Mouse (Mus musculus) kidney, postnatal 25 days (tissue): ENCODE data around the gene Ifit1bl2.
"Not testable (repeated sequence)": the region's sequence is repeated elsewhere in the genome, so short reads cannot be mapped to it uniquely, and the experiment has no call there.

ENCODE experiments used
- DNase-seq, 2 experiments: peaks; one replicate each; pipeline ENCODE4 v3.0.0; 2021; ENCODE audit warnings: mixed read lengths in 2 of 2

The Ifit1bl2 gene

DNA sequence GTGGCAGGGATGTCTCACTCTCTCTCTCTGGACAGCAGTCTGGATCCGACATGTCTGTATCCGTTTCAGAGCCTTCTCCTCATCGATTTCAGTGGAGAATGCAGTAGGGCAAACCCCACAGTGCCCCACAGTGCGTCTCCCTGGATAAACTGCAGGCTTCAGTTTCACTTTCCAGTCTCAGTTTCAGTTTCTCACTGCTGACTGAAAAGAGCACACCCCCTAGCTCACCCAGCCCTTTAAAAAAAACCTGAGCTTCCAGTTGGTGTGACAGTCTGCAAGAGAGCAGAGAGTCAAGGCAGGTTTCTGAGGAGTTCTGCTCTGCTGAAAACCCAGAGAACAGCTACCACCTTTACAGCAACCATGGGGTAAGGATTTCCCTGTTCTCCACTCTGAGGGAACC is at the start of gene Ifit1bl2, which contains the start of gene Ifit1:
Gene Ifit1bl2, minus strand, starts transcription at position 121 of the 400 bp plus-strand sequence.
Gene Ifit1, plus strand, starts transcription at position 249 of the 400 bp plus-strand sequence.
- DNase-seq, result peak in 1 of 2 experiments; percentile 27

DNA sequence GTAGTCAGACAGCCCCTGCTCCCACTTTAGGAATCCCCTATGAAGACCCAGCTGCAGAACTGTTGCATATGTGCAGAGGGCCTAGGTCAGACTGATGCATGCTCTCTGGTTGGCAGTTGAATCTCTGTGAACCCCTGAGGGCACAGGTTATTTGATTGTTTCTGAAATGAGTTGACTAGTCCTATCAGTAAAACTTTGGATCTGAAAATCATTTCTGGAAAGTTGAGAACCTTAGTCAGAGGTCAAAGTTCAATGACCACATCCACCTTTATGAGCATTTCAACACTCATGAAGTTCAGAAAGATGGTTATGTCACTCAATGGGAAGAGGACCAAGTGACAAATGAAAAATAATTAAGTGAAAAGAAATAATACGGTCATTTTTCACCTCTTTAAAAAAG is 45.0 kb upstream of the Ifit1bl2 start:
- no peak for DNase-seq

DNA sequence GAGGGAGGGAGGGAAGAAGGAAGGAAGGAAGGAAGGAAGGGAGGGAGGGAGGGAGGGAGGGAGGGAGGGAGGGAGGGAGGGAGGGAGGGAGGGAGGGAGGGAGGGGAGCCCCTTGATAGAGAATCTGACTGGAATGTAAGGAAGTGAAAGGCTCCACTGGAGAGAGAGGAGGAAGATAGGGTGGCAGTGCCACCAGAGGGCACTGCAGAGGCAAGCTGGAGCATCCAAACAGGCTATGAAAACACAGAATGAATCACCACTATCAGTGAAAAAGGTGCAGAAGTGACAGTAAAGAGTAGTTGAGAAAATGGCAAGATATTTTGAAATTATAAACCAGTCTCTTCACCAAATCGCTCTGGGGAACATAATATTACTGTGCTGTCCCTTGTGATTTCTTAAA is 44.3 kb upstream of the Ifit1bl2 start:
- peak; percentile 75 to 80 for DNase-seq

DNA sequence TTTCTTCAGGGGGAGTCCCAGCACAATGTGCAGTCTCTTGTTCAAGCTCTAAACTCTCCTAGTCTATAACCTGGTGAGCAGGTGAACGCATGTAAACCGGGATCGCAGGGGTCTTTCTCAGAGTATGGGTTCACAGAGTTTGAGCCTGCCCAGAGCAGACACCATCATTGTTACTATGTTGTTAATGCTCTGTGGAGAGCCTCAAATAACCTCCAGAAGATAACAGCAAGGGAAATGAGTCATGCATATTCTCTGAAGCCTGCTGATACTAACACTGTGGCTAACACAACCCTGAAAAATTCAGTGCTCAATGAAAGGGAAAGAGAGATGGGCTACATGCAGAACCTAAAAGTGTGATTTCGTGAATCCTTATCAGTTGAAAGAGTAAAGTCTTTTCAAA is 37.9 kb upstream of the Ifit1bl2 start:
- no peak for DNase-seq

DNA sequence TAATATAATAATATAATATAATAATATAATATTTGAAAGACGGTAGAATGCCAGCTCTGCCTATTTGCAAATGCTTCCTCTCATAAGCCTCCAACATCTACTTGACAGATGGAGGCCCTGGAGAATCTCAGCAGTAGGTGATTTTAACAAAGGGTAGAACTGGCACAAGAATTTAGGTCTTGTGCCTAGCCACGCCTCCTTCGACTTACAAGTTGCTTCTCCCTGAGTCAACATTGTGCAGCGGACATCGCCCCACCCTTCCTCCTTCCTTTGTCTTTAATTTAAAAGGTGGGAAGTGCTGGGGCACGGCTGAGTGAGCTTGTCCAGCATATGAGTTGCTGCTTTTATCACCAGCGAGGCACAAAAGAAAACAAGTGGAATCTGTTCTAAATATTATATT is 32.9 kb upstream of the Ifit1bl2 start:
- DNase-seq, result peak; percentile 58 to 73

DNA sequence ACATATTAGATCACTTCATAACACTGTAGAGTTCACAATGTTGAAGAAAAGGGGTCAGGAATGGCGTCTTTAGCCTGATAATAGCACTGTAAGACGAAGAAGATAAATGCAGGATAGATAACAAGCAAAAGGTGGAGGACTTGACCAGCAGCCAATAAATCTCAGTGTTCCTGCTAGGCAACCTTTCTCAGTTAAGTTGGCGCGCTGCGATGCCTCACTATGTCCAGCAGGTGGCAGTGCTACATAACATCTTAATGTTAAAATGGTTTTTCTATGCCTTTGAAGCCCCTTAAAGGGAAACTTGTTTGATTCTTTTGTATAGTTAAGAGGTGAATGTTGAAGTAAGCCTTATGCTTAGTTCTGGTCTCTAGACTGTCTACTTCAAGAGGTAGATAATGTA is 25.6 kb upstream of the Ifit1bl2 start:
- DNase-seq, result peak; percentile 67 to 92

DNA sequence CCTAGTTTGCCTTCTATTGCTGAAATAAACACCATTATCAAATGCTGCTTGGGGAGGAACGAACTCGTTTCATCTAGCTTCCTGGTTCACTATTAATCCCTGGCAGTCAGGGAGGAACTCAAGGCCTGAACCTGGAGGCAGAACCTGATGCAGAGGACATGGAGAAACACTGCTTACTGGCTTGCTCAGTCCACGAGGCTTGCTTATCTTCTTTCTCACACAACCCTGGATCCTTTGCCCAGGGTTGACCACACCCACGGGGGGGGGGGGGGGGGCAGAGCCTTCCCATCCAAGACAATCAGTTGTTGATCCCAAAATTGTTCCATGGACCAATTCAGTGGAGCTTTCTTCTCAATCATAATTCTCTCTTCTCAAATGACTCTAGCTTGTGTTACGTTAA is 22.2 kb upstream of the Ifit1bl2 start:
- no peak for DNase-seq

DNA sequence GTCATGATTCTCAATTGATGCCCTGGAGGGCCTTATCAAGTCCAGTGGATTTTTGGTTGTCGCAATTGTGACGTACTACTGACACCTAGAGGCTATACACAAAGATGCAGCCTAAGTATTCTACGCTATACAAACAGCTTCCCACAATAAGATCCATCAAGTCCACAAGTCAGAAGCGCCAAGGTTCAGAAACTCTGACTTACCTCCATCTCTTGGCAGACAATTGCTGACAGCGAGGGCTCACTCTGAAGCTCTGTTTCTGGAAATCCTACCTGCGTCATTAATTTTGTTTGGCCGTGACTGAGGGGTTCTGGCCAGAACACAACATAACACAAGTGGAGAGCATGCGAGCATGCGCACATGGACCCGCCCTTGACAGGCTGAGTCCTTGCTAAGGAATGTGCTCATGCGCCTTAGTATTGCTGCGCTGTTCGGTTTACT is 21.5 kb upstream of the Ifit1bl2 start:
- DNase-seq, result peak; percentile 76 to 82

DNA sequence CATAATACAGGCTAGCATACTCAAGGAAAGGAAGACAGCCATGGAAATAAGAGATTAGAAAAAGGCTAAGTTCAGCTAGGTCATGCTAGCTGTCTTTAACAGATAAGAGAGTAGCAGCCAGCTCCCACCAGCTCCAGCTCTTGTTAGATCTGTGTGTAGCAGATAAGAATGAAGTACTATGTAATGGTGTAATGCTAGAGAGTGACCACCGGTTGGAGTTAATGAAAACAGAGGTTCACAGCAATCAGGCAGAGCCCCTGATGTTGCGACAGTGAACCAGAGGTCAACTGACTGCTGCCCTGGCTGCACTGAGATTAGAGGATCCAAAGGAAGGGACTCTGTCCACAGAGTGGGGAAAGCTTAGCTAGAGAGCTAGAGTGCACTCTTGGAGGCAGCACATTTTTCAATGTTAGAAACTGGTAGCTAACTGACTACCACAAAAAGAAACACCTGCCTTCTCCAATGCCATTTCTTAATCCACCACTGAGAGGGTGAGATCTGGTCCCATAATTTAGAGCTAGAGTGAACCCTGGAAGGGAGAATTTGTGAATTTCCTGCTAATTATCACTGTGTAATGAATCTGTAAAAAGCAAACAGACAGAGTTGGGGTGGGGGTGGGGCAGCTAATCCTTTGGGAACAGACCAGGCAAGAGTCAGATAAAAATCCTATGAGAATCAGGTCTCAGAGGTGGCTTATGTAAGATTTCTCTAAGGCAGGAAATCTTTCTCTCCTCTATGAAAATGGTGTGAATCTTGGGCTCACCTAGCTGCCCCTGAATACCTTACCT is 16.2 kb upstream of the Ifit1bl2 start:
- no peak for DNase-seq

DNA sequence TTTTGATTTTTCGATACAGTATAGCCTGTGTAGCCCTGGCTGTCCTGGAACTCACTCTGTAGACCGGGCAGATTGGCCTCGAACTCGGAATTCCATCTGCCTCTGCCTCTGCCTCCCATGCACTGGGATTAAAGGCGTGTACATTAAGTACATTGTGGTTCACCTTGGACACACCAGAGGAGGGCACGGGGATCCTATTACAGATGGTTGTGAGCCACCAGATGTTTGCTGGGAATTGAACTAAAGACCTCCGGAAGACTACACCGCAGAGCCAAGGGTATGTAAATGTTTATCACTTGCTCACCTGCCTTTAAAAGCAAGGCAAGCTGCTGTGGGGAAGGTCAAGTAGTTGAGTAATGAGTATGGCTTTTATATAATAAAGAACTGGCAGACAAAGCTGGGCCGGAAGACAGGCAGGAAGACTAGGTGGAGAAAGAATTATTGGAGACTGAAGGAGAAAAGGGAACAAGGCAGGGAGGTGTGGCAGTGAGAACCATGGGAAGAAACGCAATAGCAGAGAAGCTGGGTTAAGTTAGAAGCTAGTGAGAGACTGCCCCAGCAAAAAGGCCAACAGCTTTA is 14.8 kb upstream of the Ifit1bl2 start:
- no peak for DNase-seq

DNA sequence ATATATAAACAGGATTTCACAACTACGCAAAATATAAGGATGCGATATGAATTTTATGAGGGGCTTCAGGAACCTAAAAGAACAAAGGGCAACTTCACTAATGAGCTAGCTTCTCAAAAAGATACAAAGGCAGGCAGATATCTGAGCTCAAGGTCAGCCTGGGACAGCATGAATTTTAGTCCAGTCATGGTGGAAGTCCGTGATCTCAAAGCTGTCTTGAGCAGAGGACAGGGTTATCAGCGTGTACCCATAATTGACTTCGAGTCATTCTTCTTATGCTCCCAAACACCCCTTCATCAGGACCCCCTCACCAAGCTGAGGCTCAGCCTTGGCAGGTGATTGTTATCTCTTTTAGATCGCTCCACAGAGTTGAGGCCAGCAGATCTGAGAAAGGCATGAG is 10.5 kb upstream of the Ifit1bl2 start:
- no peak for DNase-seq

DNA sequence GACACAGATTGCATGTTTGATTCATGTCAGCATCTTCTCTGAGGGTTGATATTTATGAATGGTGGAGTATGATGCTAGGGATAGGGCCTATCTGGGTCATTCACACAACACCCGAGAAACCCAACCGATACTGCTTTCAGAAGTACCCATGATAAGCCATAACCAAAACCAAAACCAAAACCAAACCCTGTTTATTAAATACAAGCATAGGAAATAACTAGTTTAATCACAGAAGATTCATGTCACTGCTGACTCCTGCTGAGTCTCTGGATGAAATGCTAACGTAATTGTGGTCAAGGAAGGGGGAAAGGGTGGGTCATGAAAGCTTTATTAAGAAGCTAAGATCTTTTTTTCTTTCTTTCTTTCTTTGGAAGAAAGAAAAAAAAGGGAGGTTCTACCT is 9.7 kb upstream of the Ifit1bl2 start:
- no peak for DNase-seq

DNA sequence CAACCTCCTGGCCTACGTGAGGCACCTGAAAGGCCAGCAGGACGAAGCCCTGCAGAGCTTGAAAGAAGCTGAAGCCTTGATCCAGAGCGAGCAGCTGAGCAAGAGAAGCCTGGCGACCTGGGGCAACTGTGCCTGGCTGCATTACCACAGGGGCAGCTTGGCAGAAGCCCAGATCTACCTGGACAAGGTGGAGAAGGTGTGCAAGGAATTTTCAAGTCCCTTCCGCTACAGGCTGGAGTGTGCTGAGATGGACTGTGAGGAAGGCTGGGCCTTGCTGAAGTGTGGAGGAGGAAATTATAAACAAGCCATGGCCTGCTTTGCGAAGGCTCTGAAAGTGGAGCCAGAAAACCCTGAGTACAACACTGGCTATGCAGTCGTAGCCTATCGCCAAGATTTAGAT is 7.1 kb upstream of the Ifit1bl2 start:
- DNase-seq, result peak in 1 of 2 experiments; percentile 32

DNA sequence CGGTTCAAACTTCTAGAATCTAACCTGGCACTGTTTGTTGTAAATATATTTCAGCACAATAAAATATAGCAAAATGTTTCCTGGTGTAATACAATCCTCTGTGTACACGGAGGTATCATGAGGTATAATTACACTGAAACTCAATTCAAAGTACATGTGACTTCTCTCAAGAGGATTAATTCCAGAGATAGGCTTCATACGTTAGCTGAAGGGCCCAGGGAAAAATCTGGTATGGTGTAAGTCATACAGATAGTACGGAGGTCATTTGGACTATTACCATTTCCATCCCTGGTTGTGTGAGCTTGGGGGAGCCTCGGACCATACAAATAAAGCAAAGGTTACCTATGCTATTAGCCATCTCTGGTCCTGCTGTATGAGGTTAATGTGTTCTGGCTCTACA is 2.1 kb upstream of the Ifit1bl2 start:
- DNase-seq, result no peak

DNA sequence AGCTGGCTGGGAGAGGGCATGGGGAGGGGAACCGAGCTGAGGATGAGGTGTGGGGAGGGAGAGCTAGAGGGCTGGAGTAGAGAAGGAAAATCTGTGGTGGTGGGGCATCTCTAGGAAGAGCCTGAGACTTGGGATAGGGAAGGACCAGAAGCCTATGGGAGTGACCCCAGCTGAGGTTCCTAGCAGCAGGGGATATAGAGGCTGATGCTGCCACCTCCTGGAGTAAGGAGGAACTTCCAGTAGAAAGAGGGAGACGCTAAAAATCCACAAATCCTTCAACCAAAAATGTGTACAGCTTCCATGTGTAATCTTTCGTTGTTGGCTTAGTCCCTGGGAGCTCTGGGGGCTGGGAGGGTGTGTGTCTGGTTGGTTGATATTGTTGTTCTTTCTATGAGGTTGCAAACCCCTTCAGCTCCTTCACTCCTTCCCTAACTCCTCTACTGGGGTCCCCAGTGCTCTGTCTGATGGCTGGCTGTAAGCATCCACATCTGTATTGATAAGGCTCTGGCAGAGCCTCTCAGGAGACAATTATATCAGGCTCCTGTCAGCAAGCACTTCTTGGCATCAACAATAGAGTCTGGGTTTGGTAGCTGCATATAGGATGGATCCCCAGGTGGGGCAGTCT is 3.5 kb downstream of the Ifit1bl2 start:
- peak; percentile 66 to 81 for DNase-seq

DNA sequence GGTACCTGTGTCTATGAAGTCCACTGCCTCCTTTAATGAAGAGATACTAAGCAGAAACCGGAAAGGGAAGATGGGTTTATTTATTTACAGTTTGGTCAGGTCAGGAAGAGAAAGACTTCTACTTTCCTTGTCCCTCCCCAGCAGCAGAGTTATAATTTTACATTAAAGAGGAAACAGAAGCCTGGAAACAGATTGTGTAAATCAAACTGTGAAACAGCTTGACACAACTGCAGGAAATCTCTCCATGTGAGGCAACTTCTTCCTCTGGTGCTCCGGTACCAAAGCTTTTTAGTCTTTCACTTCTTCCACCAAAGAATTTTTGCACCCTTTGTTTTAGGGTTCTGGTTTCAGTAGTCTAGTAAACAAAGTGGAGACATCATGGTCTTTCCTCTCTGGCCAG is 7.1 kb downstream of the Ifit1bl2 start:
- no peak for DNase-seq

DNA sequence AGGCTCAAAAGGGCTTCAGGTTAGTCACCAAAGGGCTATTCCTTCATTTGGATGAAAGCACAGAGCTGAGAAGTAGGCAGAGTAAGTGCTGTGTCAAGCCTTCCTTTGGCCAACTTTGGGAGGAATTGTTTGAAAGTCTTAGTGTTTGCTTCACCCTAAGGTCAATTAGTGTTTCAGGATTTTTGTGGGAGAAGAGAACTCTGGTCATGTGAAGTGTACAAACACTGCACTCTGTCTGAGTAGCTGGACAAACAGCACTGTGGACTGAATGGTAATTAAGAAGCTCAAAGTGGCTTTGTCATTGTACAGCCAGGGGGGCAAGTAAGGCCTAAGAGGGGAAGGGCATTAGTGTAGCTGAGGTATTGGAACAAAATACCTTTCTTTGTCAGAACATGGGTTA is 9.1 kb downstream of the Ifit1bl2 start:
- no peak for DNase-seq

DNA sequence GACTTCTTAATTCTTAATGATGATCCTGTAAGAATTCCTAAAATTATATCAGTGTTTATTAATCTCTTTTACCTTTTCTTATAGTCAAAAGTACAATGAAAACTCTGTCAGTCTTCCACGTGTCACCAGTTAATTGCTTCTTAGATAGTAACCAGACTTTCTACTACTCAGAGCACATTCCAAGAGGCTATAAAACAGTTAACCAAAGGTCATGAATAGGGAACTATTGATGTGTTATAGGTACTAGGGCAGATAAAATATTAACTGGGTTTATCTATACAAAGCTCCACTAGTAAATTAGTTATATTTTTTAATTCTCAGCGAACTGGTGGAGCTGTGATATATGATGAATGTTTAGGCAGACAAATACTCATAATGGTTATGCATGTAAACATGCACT is 13.0 kb downstream of the Ifit1bl2 start:
- no peak for DNase-seq

DNA sequence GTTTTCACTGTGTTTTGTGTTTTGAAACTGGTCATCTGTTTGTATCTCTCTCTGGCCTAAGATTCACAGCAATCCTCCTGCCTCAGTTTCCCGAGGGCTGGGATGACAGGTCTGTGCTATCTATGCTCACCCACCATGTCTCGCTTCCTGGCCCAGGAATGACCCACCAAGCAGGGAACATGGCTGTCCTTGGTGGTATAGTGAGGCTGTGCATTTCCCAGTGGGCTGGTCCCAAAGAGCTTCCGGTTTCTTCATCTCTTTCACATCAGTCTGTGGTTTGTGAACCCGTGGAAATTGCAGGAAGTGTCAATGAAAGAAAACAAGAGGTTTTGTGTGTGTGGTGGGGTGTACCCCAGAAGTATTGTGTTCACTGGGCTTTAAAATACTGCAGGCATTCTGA is 15.9 kb downstream of the Ifit1bl2 start:
- no peak for DNase-seq

DNA sequence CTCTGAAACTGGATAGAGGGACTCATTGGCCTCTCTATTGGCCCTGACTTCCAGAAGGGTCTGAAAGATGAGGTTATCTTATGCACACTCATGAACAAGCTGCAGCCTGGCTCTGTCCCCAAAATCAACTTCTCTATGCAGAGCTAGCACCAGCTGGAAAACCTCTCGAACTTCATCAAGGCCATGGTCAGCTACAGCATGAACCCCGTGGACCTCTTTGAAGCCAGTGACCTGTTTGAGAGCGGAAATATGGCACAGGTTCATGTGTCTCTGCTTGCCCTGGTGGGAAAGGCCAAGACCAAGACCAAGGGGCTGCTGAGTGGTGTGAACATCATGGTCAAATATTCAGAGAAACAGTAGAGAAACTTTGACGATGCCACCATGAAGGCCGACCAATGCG is 16.8 kb downstream of the Ifit1bl2 start:
- no peak for DNase-seq

DNA sequence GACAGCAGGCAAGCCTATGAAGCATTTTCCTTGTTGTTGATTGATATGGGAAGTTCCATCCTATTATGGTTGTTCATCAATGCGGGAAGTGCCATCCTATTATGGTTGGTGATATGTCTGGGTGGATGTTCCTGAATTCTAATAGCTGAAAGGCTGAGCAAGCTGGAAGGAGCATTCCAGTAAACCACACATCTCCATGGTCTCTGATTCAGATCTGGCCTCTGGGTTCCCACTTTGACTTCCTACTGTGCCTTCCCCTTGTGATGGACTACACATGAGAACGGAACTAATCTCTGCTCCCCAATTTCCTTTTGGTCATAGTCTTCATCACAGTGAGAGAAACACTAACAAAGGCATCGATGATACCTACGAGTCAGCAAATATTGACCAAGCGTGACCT is 19.7 kb downstream of the Ifit1bl2 start:
- no peak for DNase-seq

DNA sequence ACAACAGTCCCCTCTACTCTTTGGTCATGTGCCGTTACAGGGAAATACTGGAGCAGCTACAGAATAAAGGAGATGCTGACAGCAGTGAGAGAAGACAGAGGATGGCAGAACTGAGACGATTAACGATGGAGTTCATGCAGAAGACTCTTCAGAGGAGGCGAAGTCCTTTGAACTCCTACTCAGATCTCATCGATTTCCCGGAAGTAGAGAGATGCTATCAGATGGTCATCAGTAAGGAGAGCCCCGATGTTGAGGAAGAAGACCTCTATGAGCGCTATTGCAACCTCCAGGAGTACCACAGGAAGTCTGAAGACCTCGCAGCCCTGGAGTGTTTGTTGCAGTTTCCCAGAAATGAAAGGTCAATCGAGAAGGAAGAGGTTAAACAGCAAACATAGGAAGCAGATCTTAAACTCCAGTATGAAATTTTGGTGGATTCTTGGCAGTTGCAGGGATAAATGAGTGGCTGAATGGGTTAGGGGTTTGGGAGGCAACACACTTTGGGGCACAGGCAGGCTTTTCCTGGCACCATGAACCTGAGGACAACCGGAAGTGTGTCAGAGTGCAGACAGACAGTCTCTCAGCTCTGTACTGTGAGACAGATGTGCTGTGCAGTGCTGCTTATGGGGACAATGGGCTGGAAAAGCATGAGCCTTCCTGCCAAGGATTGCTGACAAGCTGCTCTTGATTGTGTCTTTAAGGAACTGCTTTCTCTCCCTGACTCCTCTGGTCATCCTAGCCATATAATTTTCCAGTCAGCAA is 28.1 kb downstream of the Ifit1bl2 start:
- not testable (repeated sequence) for DNase-seq

DNA sequence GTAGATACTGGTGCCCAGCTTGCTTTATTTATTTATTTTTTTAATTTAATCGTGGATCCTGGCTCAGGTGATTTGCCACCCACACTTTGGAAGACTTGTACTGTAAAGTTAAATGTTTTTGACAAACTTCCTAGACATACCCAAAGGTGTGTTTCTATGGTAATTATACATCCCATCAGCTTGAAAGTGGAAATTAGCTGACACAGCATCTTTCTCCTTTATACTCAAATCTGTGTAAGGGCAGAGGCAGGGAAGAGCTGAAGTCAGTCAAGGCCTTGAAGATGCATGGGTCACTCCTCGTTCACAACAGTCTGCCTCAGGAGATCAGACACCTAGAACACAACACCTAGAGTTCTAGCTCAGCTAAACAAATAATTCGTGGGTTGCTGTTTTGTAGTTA is 30.4 kb downstream of the Ifit1bl2 start:
- DNase-seq, result not testable (repeated sequence)
